Mouse (Mus musculus) erythroblast, embryonic 14.5 days (primary cell): Measurements from ENCODE around the gene Igsf8.

Experiments
- GATA1 ChIP-seq: IDR thresholded peaks from 2 replicates; pipeline ENCODE4 v1.6.1; 2012; ENCODE audit warnings: low read length, inconsistent platforms, mixed read lengths
- TAL1 ChIP-seq: IDR thresholded peaks from 3 replicates; pipeline ENCODE4 v1.6.1; 2012; ENCODE audit warnings: low read length, inconsistent platforms, mixed read lengths

DNA sequence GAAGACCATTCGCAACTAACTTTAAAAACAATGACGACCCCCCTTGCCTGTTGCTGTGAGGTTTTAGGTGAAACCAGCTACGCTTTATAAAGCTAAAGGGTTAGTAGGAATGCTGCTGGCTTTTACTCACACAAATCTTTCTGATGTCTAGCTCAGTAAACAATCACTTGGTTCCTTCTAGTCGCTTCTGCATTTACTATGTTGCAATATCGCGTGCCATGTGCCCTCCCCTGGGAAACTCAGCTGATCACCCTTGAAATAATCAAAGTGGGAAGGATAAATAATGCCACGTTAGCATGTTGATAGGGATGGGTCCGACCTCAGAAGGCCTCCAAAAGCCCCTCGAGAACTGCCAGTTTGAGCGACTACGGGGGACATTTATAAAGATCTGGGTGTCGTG is 85.9 kb downstream of the Igsf8 start:
- TF ChIP-seq GATA1: no peak
- no peak for TF ChIP-seq TAL1
